Mouse (Mus musculus) C2C12 (cell line): ENCODE measurements at regions not wholly inside any gene's neighbourhood (a gene's known extent, or its start where the extent isn't known, plus 50 kb on each side); places are given as distances from the start of the nearest gene placed in this dataset.
A peak's percentile ranks its signal among the peaks of the same experiment; 100 is the strongest.

ENCODE experiments used
- H3K27me3 ChIP-seq: one replicate; pipeline ENCODE4 v1.6.1; 2011; ENCODE audit not compliant: control insufficient read depth, insufficient read depth, insufficient read length
- H3K36me3 ChIP-seq: one replicate; pipeline ENCODE4 v1.6.1; 2011; ENCODE audit not compliant: control insufficient read depth, insufficient read depth
- H3K4me3 ChIP-seq: one replicate; pipeline ENCODE4 v1.5.1; 2011; ENCODE audit warnings: mild to moderate bottlenecking, control low read depth; ENCODE audit not compliant: poor library complexity, insufficient read depth, severe bottlenecking
- H3K79me2 ChIP-seq: one replicate; pipeline ENCODE4 v1.6.1; 2011; ENCODE audit not compliant: control insufficient read depth, insufficient read depth
- H3K79me3 ChIP-seq: one replicate; pipeline ENCODE4 v1.6.1; 2011; ENCODE audit warnings: low read depth, control low read depth
- H3ac ChIP-seq: one replicate; pipeline ENCODE3; 2011; ENCODE audit warnings: low read depth; ENCODE audit not compliant: control insufficient read depth, insufficient read length
- CEBPB ChIP-seq: IDR thresholded peaks from one replicate; pipeline ENCODE4 v1.6.1; 2011; ENCODE audit warnings: low read depth, mild to moderate bottlenecking, control low read depth, moderate library complexity
- CTCF ChIP-seq: IDR thresholded peaks from one replicate; pipeline ENCODE4 v1.5.1; 2011; ENCODE audit not compliant: control insufficient read depth, insufficient read depth, insufficient read length
- FOSL1 ChIP-seq: IDR thresholded peaks from one replicate; pipeline ENCODE4 v1.8.0; 2011; ENCODE audit warnings: mild to moderate bottlenecking, low read length; ENCODE audit not compliant: poor library complexity, insufficient read depth, severe bottlenecking
- MAX ChIP-seq: IDR thresholded peaks from one replicate; pipeline ENCODE4 v1.6.1; 2011; ENCODE audit warnings: mild to moderate bottlenecking, control low read depth
- MYOD1 ChIP-seq: IDR thresholded peaks from one replicate; pipeline ENCODE4 v1.6.1; 2011; ENCODE audit warnings: low read depth; ENCODE audit not compliant: control insufficient read depth, insufficient read length
- MYOG ChIP-seq: IDR thresholded peaks from one replicate; pipeline ENCODE4 v1.6.1; 2011; ENCODE audit not compliant: control insufficient read depth, insufficient read length; ENCODE audit errors: extremely low read depth
- USF1 ChIP-seq: IDR thresholded peaks from one replicate; pipeline ENCODE4 v1.6.1; 2011; ENCODE audit warnings: low read depth, mild to moderate bottlenecking, control low read depth, moderate library complexity

DNA sequence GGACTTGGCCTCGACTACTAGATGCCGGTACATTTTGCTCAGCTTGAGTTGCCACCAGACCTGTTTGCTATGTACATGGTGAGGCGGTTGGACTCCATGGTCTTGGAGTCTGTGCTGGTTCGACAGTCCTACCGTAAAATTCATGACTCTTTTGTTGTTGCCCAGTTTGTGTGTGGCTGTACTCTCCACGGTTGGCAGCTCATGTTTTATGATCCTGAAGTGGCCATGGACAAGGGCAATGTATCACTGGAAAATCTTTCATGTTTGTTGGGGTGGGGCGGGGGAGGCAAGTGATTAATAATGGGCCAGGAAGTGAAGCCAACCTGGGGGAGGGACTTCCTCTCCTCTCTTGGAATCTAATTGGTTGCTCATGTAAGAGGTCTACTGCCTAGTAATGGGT lies 147.0 kb upstream of the Fbxo11 start:
- Histone ChIP-seq H3ac (no peak overlapping the region), H3K4me3 (no peak overlapping the region), H3K27me3 (no peaks in the 10 kb centered on the region), H3K79me2 (no peaks in the 10 kb centered on the region), H3K36me3 (no peaks in the 10 kb centered on the region), H3K79me3 (no peaks in the 10 kb centered on the region)
- TF ChIP-seq MYOD1, result no peak
- no peak for TF ChIP-seq MYOG
- TF ChIP-seq USF1, result no peak
- no peak for TF ChIP-seq FOSL1
- TF ChIP-seq MAX, result no peak
- TF ChIP-seq CEBPB, result no peak
- no peak for TF ChIP-seq CTCF

DNA sequence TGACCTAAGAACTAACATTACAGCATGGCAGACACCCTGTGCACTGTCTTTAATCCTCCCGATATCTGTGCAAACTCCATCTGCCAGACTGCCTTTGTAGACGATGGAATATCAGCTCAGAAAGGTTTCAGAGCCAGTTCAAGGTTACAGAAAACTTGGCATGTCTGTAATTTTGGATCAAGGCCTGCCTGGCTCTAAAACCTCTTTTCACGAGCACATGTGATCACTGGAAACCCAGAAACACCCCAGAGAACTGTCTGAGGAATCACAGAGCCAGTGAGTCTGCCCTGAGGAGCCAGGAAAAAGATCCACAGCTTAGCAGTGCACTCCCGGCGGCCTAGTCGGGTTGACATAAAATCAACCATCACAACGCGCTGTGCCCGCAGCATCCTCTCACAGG lies 149.7 kb upstream of the Fbxo11 start:
- Histone ChIP-seq H3K27me3 (no peaks in the 10 kb centered on the region), H3K79me2 (no peaks in the 10 kb centered on the region), H3K79me3 (no peaks in the 10 kb centered on the region), H3ac (no peak overlapping the region), H3K4me3 (no peak overlapping the region), H3K36me3 (no peaks in the 10 kb centered on the region)
- no peak for TF ChIP-seq MYOD1
- TF ChIP-seq USF1, result no peak
- TF ChIP-seq MYOG, result no peak
- no peak for TF ChIP-seq FOSL1
- no peak for TF ChIP-seq CEBPB
- no peak for TF ChIP-seq CTCF
- TF ChIP-seq MAX, result no peak

DNA sequence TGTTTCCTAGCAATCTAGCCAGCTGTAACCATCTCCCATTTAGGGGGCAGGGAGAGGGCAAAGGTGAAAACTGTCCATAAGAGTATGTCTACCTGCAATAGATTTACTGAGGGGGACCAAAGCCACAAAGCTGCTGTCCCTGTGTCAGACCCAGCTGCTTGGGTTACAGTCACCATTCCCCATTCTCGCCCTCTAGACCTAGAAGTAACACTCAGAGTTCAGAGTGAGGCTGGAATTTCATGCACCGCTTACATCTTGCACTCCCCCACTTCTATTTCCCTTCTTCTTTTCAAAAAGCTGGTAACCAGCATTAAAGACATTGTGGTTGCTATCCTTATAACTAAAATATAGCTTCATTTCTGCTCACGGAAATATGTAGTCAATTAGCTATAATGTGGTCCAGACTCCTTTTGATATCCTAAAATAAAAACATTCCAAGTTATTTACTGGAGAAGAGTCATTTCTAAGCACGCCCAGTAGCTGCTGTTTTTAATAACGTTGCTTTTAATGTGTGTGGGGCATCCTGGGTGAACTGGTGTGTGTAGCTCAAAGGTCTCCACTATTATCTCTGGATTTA lies 157.4 kb upstream of the Fbxo11 start:
- Histone ChIP-seq H3K79me2 (no peaks in the 10 kb centered on the region), H3ac (no peak overlapping the region)

DNA sequence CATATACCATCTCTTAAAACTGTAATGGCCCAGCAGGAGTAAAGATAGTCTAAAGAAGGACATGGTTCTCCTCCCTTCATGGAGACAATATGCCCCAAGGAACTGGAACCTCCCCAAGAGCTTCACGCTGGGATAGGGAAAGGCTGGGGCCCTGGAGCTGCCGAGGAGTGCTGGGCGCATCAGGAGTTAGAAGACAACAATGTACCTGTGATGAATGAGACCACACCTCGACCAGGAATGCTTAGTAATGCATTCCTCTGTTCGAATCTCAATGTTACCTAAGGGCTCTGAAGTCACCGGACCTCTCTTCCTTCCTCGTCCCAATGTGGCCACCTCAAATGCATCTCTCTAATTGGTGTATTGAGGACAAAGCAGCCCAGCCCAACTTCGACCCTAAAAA lies 175.4 kb upstream of the Fbxo11 start:
- Histone ChIP-seq H3K27me3 (no peaks in the 10 kb centered on the region), H3K4me3 (no peak overlapping the region), H3K36me3 (no peaks in the 10 kb centered on the region), H3K79me2 (no peaks in the 10 kb centered on the region), H3K79me3 (no peaks in the 10 kb centered on the region), H3ac (no peak overlapping the region)
- TF ChIP-seq MYOG (no peak), MYOD1 (no peak), USF1 (no peak), FOSL1 (no peak), CTCF (no peak), CEBPB (no peak), MAX (no peak)

More for the DNA sequence above, 157.4 kb upstream of the Fbxo11 start:
- H3K36me3 ChIP-seq, result no peaks in the 10 kb centered on the region
- H3K27me3 ChIP-seq, result no peaks in the 10 kb centered on the region
- TF ChIP-seq USF1 (no peak), CTCF (no peak), FOSL1 (no peak), MAX (no peak), MYOG (no peak), MYOD1 (no peak), CEBPB (no peak)
- no peaks in the 10 kb centered on the region for H3K79me3 ChIP-seq
- no peak overlapping the region for H3K4me3 ChIP-seq

DNA sequence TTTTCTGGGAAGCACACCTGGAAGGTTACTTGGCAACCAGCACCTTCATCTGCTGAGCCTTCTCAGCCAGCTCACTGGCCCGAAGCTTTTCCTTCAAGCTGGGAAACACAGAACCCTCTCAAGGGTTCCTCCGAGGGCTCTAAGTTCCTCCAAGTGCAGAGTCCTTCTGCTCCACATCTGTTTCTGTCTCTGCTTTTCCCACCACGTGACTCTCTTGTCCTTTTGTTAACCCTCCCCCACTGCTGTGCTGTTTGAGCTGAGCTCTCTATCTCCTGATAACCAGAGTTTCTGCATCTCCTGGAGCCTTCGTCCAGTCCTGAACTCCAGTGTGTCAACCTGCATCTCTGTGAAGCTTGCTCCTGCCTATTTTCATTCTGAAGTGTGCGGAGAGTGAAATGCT lies 183.5 kb upstream of the Fbxo11 start:
- H3K4me3 ChIP-seq, result no peak overlapping the region

DNA sequence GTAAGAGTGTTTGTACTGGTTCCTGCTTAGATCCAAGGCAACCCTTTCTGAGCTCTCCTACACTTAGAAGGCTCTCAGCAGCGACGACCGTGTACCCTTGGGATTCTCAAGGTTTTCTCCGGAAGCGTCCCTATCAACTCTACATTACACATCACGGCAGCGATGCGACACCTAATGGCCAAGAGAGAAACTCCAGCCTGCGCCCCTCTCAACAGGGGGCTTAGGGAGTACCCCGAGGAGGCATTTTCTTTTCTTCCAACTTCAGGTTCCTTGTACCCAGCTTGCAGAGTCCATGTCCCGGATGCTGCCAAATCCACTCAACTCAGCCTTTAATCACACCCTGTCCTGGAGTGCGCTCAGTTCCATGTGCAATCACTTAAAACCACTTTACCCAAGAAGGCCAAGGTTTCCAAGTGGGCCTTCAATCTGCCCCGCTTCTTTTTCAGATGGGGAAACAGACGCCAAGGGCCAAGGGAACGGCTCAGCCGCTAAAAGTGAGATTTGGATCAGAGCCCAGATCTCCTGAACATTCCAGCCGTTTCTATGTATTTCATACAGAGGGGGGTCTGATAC lies 186.9 kb upstream of the Fbxo11 start:
- Histone ChIP-seq H3K36me3 (no peaks in the 10 kb centered on the region), H3ac (no peak overlapping the region)

More for the DNA sequence above, 183.5 kb upstream of the Fbxo11 start:
- H3K27me3 ChIP-seq, result no peaks in the 10 kb centered on the region
- H3ac ChIP-seq, result no peak overlapping the region
- H3K79me3 ChIP-seq, result no peaks in the 10 kb centered on the region
- no peaks in the 10 kb centered on the region for H3K79me2 ChIP-seq
- no peak for TF ChIP-seq MYOD1
- peak; percentile 51 for TF ChIP-seq USF1
- H3K36me3 ChIP-seq, result no peaks in the 10 kb centered on the region

More for the DNA sequence above, 186.9 kb upstream of the Fbxo11 start:
- Histone ChIP-seq H3K79me2 (no peaks in the 10 kb centered on the region), H3K27me3 (no peaks in the 10 kb centered on the region), H3K4me3 (no peak overlapping the region), H3K79me3 (no peaks in the 10 kb centered on the region)
- TF ChIP-seq MYOD1 (no peak), FOSL1 (no peak), CTCF (peak; percentile 50)
